Mouse (Mus musculus): ENCODE results near the gene Notch2. TPM values are rescaled to one million over a fixed set of nuclear protein-coding genes. Genes with fewer than 3 reads are reported as not detected.

Notch2 gene
- total RNA-seq, 2 experiments from 2014 or later = 27.9 to 31.3 TPM

DNA sequence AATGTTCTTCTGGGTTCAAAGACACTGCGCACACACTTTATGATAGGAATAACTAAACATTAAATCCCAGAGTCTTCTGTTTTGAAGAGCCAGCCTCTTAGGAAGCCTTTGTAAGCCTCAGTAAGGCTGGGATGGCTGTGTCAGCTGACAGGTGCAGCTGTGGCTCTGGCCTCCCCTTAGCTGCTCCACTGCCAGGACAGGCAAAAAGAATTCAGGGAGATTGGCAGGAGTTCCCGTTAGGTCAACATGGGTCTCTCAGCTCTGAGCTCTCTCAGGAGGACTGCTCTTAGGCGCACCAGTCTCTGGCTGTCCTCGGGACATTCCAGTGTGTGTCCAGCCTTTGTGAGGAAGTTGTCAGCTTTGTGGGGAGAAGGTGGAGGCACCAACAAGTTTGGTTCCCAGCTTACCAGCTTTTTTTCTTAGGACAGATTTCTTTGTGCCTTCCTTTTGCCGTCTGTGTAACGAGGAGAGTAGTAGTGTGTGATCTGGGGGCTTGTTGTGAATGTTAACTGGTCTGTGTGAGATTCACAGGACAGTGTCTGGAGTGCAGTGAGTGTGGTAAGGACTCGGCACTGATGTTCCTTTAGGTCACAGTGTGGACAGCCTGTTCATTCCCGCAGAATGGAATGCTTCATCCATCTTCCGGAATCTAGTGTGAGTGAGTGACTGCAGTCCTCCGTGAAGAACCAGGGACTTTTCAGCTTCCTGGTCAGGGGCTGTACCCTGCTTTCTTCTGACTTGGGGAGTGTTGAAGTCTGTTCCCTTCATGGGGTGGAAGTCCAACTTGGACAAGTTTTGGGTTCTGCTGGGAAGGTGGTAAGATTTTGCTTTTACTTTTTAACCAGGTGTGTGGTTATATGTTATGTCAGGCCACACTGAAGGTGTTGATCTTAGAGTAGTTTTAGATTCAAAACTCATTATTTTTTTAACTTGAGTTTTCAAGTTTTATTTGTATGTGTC lies 12.9 kb downstream of the Notch2 start:
- no peak for ATAC-seq (replicated peaks; ENCODE audit: poor library complexity, severe bottlenecking)

DNA sequence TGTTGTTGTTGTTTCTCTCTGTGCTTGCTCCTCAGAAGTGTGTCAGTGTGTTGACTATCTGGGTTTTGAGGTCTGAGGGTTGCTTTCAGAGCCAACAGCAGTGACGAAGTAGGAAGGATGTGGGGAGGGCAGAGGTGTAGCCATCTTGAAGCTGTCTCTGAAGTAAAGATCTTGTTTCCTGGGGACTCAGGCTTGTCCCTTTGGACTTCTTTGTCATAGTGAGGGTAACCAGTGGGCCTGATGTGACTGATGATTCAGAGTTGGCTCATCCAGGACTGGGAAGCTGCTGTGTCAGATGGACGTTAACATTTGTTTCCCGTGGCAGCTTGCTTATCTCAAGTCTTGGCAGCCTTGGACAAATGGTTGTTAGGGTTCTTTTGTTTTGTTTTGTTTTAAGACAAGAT lies 14.0 kb downstream of the Notch2 start:
- no peak for ATAC-seq (replicated peaks; ENCODE audit: poor library complexity, severe bottlenecking)

GRCm38 (mm10) chr3:98028072-98028471 lies 14.7 kb downstream of the Notch2 start:
- ATAC-seq (replicated peaks; ENCODE audit: poor library complexity, severe bottlenecking) = no peak

DNA sequence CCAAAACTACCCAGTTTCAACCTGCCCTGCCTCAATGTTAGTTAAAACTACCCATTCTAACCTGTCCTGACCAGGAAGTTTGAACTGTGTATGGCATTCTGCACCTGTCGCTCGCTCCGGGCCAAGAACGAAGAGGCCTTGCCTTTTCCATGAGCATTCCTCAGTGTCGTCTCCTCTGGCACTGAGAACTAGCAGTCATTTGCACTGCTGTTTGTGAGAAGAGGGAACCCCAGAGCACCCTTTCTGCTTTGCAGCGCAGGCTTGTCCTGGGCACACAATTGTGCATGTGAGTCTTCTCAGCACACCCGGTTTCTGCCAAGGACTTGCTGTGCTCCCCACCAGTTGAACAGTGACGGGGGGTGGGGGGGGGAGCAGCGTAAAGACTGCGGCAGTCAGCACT lies 15.6 kb downstream of the Notch2 start:
- no peak for ATAC-seq (replicated peaks; ENCODE audit: poor library complexity, severe bottlenecking)

DNA sequence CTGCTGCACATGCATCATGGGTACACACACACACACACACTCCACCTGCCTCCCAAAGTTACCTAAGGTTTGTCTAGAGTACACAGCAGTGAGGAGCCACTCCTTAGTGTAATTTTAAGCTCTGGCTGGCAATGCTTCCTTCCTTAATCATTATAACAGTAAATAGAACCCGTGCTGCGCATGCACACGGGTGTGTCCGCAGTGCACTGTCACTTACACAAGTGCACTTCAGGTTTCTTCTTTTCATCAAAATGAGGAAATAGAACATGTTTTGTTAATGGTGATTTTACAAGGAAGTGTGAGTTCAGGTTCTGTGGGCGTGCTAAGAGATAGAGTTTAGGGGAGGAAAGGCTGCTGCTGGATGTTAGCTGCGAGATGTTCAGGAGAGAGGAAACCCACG lies 17.8 kb downstream of the Notch2 start:
- peak; percentile 68 for ATAC-seq (replicated peaks; ENCODE audit: poor library complexity, severe bottlenecking)

GRCm38 (mm10) chr3:98032191-98032590 lies 18.9 kb downstream of the Notch2 start:
- peak; percentile 76 for ATAC-seq (replicated peaks; ENCODE audit: poor library complexity, severe bottlenecking)

DNA sequence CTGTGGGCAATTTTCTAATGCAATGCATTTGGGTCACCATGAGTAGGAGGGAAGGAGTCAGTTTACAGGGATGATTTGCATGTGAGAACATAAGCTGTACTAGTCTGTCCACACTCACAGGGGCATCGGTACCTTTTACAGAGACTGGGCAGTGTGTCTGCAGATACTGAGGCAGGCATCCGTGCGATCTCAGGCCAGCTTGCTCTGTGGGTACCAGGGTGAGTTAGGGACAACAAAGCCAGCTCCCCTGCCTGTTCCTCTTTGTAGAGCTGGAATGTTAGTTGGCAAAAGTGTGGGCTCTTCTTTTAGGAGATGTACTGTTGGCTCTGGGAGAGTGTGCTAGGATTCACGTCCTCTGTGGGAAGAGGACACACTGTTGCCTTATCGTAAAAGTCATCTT lies 19.6 kb downstream of the Notch2 start:
- ATAC-seq (replicated peaks; ENCODE audit: poor library complexity, severe bottlenecking) = no peak

DNA sequence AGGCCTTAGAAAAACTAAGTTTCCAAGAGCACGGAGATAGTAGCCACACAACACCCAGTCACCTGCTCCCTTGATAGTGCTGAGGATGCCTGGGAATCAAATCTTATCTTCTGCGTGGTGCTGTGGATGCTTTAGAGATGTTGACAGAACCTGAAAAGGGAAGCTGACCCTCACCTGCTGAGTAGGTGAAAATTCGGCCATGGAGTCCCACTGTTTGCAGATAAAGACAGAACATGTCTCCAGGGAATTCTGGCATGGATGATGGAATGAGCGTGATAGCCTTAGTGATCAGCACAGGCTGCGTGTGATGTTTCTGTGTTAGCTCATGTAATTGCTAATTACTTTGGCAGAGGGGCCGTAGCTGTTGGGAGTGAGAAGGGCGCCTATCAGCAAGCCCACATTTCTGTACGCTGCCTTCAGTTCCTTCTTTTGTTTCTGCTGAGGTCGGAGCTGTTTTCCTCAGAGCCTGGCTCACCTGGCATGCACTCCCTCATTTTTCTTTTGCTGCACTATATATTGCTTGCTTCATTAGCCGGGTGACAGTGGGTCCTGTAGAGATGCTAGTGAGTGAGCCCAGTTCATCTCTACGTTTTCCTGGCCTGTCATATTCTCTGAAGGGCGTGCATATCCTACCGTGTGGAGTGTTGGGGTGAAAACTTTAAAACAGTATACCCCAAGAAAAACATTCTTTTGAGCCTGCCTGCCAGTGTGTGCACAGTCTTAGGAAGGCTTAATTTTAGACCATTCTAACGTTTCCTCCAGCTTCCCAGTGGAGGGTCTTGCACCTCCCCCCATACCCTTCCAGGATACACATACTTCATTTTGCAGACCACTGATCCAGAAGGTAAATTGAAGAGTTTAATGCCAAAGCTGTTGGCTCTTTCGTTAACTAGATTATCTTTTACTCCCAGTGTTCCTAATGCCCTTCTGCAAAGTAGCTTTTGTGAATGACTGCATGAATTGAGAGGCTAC lies 21.6 kb downstream of the Notch2 start:
- ATAC-seq (replicated peaks; ENCODE audit: poor library complexity, severe bottlenecking) = 0 out of 2 replicates have a peak, but pooled peaks have one; percentile 3

- ATAC-seq (replicated peaks; ENCODE audit: poor library complexity, severe bottlenecking) = no peak
These were observed 22.8 kb downstream of the Notch2 start for GRCm38 (mm10) chr3:98036161-98036560.

DNA sequence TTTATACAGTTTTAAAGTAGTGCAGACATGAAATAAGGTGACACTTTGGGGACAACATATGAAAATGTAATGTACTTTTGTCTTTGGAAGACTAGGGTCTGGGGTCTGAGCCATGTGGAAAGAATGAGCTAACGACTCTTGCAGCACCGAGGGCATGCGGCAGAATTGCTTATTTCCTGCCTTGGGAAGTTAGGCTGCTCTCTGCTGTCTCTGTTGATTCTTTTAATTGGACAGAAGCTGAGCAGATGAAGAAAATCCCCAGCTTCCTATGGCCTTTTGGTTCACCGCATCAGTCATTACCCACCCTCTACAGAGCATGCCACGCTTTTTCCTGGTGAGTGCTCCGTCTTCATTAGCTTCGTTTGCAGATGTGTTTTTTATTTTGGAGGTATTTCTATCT lies 23.8 kb downstream of the Notch2 start:
- ATAC-seq (replicated peaks; ENCODE audit: poor library complexity, severe bottlenecking) = no peak

DNA sequence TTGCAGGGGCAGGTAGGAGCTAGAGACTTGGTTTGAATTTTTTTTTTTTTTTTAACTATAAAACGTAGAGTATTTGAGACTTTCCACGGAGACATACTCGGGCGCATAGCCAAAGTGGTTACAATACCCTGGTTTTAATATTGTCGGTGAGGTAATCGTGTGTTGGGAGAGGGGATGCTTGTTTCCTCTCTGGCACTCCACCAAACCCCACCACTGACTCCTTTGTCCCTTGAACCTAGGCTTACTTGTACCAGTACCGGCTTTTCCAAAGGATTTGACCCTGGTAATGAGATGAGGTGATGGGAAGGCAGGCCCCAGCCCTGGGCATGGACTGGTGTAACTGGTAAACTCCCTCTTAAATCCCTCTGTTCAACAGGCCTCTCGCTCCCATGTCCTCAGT lies 25.3 kb downstream of the Notch2 start:
- no peak for ATAC-seq (replicated peaks; ENCODE audit: poor library complexity, severe bottlenecking)

- no peak for ATAC-seq (replicated peaks; ENCODE audit: poor library complexity, severe bottlenecking)
These were observed 25.9 kb downstream of the Notch2 start for GRCm38 (mm10) chr3:98039223-98039622.

GRCm38 (mm10) chr3:98039666-98040456 lies 26.5 kb downstream of the Notch2 start:
- peak; percentile 70 for ATAC-seq (replicated peaks; ENCODE audit: poor library complexity, severe bottlenecking)

DNA sequence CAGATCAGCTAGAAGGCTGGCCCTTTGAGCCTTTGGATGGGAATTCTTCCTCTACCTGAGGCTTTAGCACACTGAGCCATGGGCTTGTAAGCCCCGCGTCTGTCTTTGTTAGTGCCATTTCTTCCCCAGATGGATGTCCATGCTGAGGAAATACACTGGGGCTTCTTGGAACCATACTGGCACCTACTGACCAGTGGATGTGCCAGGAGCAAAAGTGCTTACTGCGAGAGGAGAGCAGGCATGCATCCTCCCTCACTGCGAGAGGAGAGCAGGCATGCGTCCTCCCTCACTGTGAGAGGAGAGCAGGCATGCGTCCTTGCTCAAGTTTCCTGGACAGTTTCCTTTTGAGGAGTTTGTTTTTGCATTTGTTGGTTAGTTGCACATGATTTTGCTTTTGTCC lies 27.5 kb downstream of the Notch2 start:
- no peak for ATAC-seq (replicated peaks; ENCODE audit: poor library complexity, severe bottlenecking)

DNA sequence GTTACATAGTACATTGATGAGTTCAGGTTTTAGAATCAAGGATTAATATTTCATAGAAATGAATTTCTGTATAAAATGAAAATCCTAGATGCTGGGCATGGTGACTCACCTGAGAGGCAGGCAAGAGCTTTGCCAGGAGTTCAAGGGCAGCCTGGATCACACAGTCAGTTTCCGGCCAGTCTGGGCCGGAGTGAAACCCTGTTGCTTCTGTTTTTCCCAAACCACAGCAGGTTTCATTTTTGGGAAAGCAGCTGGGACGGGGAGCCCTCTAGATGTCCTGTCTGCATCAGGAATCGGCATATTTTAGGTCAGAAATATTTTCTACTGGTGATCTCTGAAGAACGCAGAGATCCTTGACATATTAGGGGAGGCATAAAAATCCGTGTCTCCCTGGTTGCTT lies 29.0 kb downstream of the Notch2 start:
- ATAC-seq (replicated peaks; ENCODE audit: poor library complexity, severe bottlenecking) = no peak

GRCm38 (mm10) chr3:98042955-98043456 lies 29.7 kb downstream of the Notch2 start:
- no peak for ATAC-seq (replicated peaks; ENCODE audit: poor library complexity, severe bottlenecking)

- ATAC-seq (replicated peaks; ENCODE audit: poor library complexity, severe bottlenecking) = no peak
These were observed 30.3 kb downstream of the Notch2 start for GRCm38 (mm10) chr3:98043669-98044068.

DNA sequence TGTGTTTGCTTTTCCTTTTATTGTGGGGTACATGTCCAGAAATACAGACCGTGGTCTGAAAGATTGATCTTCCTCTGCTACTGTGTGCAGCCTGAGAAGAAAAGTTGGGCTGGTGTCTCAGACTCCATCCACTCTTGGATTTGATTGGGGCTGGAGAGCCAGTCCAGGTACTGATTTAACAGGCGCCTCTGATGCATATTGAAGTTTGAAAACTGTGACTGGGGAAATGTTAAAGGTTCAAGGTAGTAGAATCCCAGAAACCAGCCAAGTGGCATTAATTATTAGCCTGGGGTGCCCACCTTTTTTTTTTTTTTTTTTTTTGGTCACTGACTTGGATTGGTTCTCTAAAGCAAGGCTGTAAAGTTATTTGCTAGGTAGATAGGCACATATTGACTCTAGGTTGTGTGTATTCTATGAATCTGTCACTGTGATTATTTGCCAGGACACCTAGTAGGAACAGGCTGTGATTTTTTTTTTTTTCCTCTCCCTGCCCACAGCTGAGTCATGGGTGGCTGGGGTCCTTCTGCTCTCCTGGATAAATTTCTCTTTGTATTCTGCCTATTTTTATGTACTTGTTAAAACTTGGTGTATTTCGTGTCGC lies 31.5 kb downstream of the Notch2 start:
- no peak for ATAC-seq (replicated peaks; ENCODE audit: poor library complexity, severe bottlenecking)

DNA sequence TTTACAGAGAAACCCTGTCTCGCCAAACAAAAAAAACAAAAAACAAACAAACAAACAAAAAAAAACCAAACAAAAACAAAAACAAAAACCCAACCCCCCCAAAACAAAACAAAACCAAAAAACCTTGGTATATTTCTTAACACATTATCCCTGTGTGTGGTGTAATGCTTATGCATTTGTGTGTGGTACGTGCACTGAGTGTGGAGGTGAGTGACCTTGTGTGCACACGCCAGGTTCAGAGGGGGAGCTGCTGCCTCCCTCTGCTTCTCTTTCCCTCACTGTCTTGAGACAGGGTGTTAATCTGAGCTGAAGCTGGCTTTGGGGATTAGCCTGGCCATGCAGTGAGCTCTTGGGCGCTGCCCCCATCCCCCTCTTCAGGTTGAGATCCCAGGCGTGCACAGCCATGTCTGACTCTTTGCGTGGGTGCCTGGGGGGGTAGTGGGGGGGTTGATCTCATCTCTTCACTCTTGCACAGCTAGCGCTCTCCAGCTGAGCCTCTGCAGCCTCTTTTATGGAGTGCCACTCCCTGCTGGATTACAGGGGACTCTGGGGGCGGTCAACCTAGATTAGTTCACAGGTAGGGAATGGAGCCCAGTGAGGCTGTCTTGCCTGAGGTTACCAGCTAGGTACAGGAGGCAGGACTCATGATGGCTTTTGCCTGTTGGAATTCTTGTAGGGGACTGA lies 32.3 kb downstream of the Notch2 start:
- 0 out of 2 replicates have a peak, but pooled peaks have one; percentile 2 for ATAC-seq (replicated peaks; ENCODE audit: poor library complexity, severe bottlenecking)
